ENCODE assay signal across 9 mouse cellular contexts in genomic region chr5:145116916-145117315, GRCm38 (mm10). TPM values are rescaled to one million over a fixed set of nuclear protein-coding genes. Genes with fewer than 3 reads are reported as not detected.
DNase-seq lines count a peak whose midpoint lies in the region; ATAC-seq and TF ChIP-seq lines count a peak whose summit lies in the region.
"Had no signal": no experiment of that assay in that cellular context is flagged by ENCODE, and none has a peak within 500 bp of the region (broad histone marks: within the 10 kb centered on the region; RNA-seq: fewer than 3 reads in every experiment).

No protein-coding gene starts in this region.

- ATAC-seq in intestine, postnatal 0 days, result peak; percentile 34

- H3K27ac ChIP-seq in left cerebral cortex, adult 2 months, result no peak overlapping the region; the same call in 1 of the 2 replicates
- peak overlapping the region; percentile 94 for H3K27ac ChIP-seq in intestine, postnatal 0 days (ENCODE audit: low read depth, low read length)

- TF ChIP-seq CTCF in left cerebral cortex, adult 2 months (IDR thresholded peaks at IDR 0.05), result peak; percentile 67
- peak; percentile 80 for TF ChIP-seq CTCF in intestine, postnatal 0 days (IDR thresholded peaks at IDR 0.05; ENCODE audit: low read depth)
- TF ChIP-seq CTCF in lung, adult 2 months (IDR thresholded peaks at IDR 0.05; ENCODE audit: insufficient read depth, low read length), result peak; percentile 64

- peak overlapping the region; percentile 37; the same call in 1 of the 2 replicates for H3K9ac ChIP-seq in intestine, postnatal 0 days (ENCODE audit: low read depth, low read length)

- H3K4me3 ChIP-seq in left cerebral cortex, adult 2 months, result no peak overlapping the region
- H3K4me3 ChIP-seq in intestine, postnatal 0 days (ENCODE audit: low read depth, low read length), result peak overlapping the region; percentile 22; the same call in 1 of the 2 replicates
- peak overlapping the region; percentile 30 for H3K4me3 ChIP-seq in lung, adult 2 months (replicated peaks; ENCODE audit: extremely low read depth, low read depth, low read length)

- peaks cover 6% of the 10 kb centered on the region; the same call in 1 of the 2 replicates for H3K4me1 ChIP-seq in intestine, postnatal 0 days (replicated peaks; ENCODE audit: control insufficient read depth, insufficient read depth, low read length)
- peaks cover 14% of the 10 kb centered on the region for H3K4me1 ChIP-seq in lung, adult 2 months (ENCODE audit: control insufficient read depth, insufficient read depth, low read length)

- DNase-seq in left cerebral cortex, adult 2 months (ENCODE audit: extremely low spot score in 1 of 2, low spot score in 2 of 2), result peak in 1 of 2 experiments; percentile 54
- no peak for DNase-seq in left cerebral cortex, adult 11 months (ENCODE audit: low spot score)
- peak; percentile 78 for DNase-seq in adrenal gland, adult 2 months
- peak; percentile 66 for DNase-seq in forelimb bud, embryonic 11.5 days (ENCODE audit: low read depth, low spot score)
- DNase-seq in lung, adult 2 months, result peak; percentile 74
- DNase-seq in retina, embryonic 14.5 days (ENCODE audit: low spot score), result peak; percentile 69
- DNase-seq in yolk sac, embryonic 10.5 days (ENCODE audit: low spot score), result no peak

- H3K9me3 ChIP-seq in intestine, postnatal 0 days (ENCODE audit: control insufficient read depth), result no peaks in the 10 kb centered on the region

- H3K36me3 ChIP-seq in intestine, postnatal 0 days (ENCODE audit: control insufficient read depth, insufficient read depth), result peaks cover 20% of the 10 kb centered on the region

- TF ChIP-seq POLR2A in lung, adult 2 months (IDR thresholded peaks at IDR 0.05; ENCODE audit: borderline replicate concordance, extremely low read depth, low read depth, low read length), result no peak

- H3K27me3 ChIP-seq in intestine, postnatal 0 days (replicated peaks; ENCODE audit: control insufficient read depth, insufficient read depth, low read length), result no peaks in the 10 kb centered on the region

- peak overlapping the region; percentile 79 for H3K4me2 ChIP-seq in intestine, postnatal 0 days (replicated peaks; ENCODE audit: low read depth)

- intact Hi-C loops in left cerebral cortex, adult 2 months (cut with DNase I), result no loop called here

- 43% methylated on average over 10 of the region's 10 CpGs for WGBS in intestine, postnatal 0 days
- 30% methylated on average over 10 of the region's 10 CpGs for WGBS in lung, adult 2 months

RNA-seq across cellular contexts. Expression of gene Arpc1b, which starts 2.9 kb away (rescaled TPM):
- 10 to 100 TPM; 19.0 to 23.5 TPM for total RNA-seq in left cerebral cortex, adult 2 months (2021)
- total RNA-seq in adrenal gland, adult 2 months (2021), result 100 to 1,000 TPM; 212 to 236 TPM
- 450 and 491 TPM in 2 replicates for polyA plus RNA-seq in adrenal gland, adult 2 months (2012; rRNA removed)
- 573 and 610 TPM in 2 replicates for polyA plus RNA-seq in intestine, postnatal 0 days (2015; fragmentation: Nextera tagmentation; extraction: Ambion mirVana)
- polyA plus RNA-seq in lung, adult 2 months (2012; rRNA removed), result 492 and 519 TPM in 2 replicates

RNA-seq across cellular contexts. Expression of gene Pdap1, which starts 23.1 kb away (rescaled TPM):
- total RNA-seq in left cerebral cortex, adult 2 months (2021), result 10 to 100 TPM; 92.5 to 96.0 TPM
- 10 to 100 TPM; 86.5 to 87.6 TPM for total RNA-seq in adrenal gland, adult 2 months (2021)
- polyA plus RNA-seq in adrenal gland, adult 2 months (2012; rRNA removed), result 29.6 and 33.6 TPM in 2 replicates
- polyA plus RNA-seq in intestine, postnatal 0 days (2015; fragmentation: Nextera tagmentation; extraction: Ambion mirVana), result 49.4 and 55.5 TPM in 2 replicates
- 18.4 and 23.4 TPM in 2 replicates for polyA plus RNA-seq in lung, adult 2 months (2012; rRNA removed)

RNA-seq across cellular contexts. Expression of gene Bud31, which starts 23.2 kb away (rescaled TPM):
- total RNA-seq in left cerebral cortex, adult 2 months (2021), result 10 to 100 TPM; 69.4 to 69.6 TPM
- total RNA-seq in adrenal gland, adult 2 months (2021), result 100 to 1,000 TPM; 103 to 113 TPM
- polyA plus RNA-seq in adrenal gland, adult 2 months (2012; rRNA removed), result 26.2 and 27.3 TPM in 2 replicates
- polyA plus RNA-seq in intestine, postnatal 0 days (2015; fragmentation: Nextera tagmentation; extraction: Ambion mirVana), result 155 and 160 TPM in 2 replicates
- polyA plus RNA-seq in lung, adult 2 months (2012; rRNA removed), result 33.1 and 33.9 TPM in 2 replicates

RNA-seq across cellular contexts. Expression of gene Kpna7, which starts 33.1 kb away (rescaled TPM):
- not detected for total RNA-seq in left cerebral cortex, adult 2 months (2021)
- not detected for total RNA-seq in adrenal gland, adult 2 months (2021)
- polyA plus RNA-seq in adrenal gland, adult 2 months (2012; rRNA removed), result not detected in 2 replicates
- polyA plus RNA-seq in intestine, postnatal 0 days (2015; fragmentation: Nextera tagmentation; extraction: Ambion mirVana), result 0.08 and 0.13 TPM in 2 replicates
- not detected in 2 replicates for polyA plus RNA-seq in lung, adult 2 months (2012; rRNA removed)
- polyA plus RNA-seq: gonadal fat pad, adult 2 months had no signal

RNA-seq across cellular contexts. Expression of gene Arpc1a, which starts 33.3 kb away (rescaled TPM):
- total RNA-seq in left cerebral cortex, adult 2 months (2021), result 100 to 1,000 TPM; 192 to 199 TPM
- 100 to 1,000 TPM; 111 to 129 TPM for total RNA-seq in adrenal gland, adult 2 months (2021)
- polyA plus RNA-seq in adrenal gland, adult 2 months (2012; rRNA removed), result 70.9 and 78.6 TPM in 2 replicates
- 122 and 130 TPM in 2 replicates for polyA plus RNA-seq in intestine, postnatal 0 days (2015; fragmentation: Nextera tagmentation; extraction: Ambion mirVana)
- polyA plus RNA-seq in lung, adult 2 months (2012; rRNA removed), result 117 and 135 TPM in 2 replicates

Comparison
In these comparisons a context has a peak if more than half of its experiments do, and no peak if none do; other contexts are left out.
1. DNase-seq: peak in adrenal gland, adult 2 months (single experiment), forelimb bud, embryonic 11.5 days (single experiment), lung, adult 2 months (single experiment) and retina, embryonic 14.5 days (single experiment); none in left cerebral cortex, adult 11 months (single experiment) and yolk sac, embryonic 10.5 days (single experiment).
2. Peak in every context shown above with its lines, with median percentiles within 50 percentile points of each other: CTCF ChIP-seq.